Mouse (Mus musculus): Measurements from ENCODE around the gene Ifitm5. TPM values are rescaled to one million over a fixed set of nuclear protein-coding genes. Genes with fewer than 3 reads are reported as not detected.

The Ifitm5 gene
- total RNA-seq, 2 experiments from 2014 or later, result not detected

DNA sequence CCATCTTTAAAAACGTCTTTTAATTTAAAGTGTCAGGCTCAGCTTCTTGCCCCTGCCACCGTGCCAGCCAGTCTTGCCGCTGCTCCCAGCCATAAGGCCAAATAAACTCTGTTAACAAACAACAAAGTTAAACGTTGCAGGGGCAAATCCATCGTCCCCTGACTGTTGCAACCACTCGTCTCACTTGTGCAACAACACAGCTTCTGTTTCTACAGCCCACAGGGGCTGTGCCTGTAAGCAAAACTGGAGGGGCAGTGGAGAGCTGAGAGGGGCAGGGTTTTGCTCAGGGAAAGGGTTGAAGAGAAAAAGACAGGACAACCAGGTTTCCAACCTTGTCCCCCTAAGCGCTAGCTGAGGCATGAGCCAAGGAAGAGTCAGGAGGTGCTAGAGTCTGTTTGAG, 41.9 kb downstream of the Ifitm5 start:
- ATAC-seq (replicated peaks; ENCODE audit: low FRiP score, poor library complexity, severe bottlenecking), result no peak

DNA sequence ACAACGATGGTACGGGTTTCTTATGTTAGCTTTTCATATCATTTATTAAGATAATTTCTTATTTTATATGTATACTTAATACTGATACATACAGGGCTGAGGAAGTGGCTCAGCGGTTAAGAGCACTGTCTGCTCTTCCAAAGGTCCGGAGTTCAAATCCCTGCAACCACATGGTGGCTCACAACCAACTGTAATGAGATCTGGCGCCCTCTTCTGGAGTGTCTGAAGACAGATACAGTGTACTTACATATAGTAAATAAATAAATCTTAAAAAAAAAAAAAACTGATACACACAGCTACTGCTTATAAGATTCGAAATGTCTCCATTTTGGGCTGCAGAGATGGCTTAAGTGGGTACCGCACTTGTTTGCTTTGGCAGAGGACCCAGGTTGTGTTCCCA, 42.4 kb downstream of the Ifitm5 start:
- no peak for ATAC-seq (replicated peaks; ENCODE audit: low FRiP score, poor library complexity, severe bottlenecking)

DNA sequence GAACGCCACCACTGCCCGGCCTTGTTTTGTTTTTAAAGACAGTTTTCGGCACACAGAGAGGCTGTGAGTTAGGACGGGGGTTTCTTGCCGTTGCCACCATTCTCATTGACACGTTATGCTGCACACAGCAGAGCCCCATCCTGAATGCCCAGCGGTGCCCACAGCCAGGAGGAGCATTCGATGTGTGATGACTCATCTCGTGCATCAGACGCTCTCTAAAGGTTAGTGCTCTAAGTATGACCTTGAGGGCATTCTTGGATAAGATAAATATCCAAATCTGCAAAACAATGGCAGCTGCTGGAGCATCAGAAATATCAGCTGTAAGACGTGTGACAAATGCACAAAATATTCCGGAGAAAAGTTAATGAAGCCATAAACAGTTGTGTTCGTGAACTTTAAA, 43.0 kb downstream of the Ifitm5 start:
- no peak for ATAC-seq (replicated peaks; ENCODE audit: low FRiP score, poor library complexity, severe bottlenecking)

DNA sequence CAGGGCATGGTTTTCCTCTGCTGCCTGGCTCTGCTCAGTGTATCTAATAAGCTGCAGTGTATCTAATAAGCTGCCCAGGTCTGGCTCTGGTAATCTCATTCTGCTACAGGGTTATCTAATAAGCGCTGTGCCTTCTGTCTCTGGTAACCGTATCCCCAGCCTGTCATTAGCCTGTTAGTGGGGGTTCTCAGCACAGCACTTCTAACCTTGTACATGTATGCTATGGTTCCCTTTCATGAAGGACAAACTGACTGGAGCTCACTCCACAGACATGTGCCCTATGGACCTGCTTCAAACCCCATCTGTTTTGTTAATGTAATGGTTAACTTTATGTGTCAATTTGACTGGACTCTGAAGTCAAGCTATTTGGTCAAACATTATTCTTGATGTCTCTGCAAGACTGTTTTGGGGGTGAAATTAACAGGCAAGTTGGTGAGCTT, 44.4 kb downstream of the Ifitm5 start:
- no peak for ATAC-seq (replicated peaks; ENCODE audit: low FRiP score, poor library complexity, severe bottlenecking)

GRCm38 (mm10) chr7:140903212-140903611, 46.9 kb downstream of the Ifitm5 start:
- ATAC-seq (replicated peaks; ENCODE audit: low FRiP score, poor library complexity, severe bottlenecking), result peak; percentile 67

DNA sequence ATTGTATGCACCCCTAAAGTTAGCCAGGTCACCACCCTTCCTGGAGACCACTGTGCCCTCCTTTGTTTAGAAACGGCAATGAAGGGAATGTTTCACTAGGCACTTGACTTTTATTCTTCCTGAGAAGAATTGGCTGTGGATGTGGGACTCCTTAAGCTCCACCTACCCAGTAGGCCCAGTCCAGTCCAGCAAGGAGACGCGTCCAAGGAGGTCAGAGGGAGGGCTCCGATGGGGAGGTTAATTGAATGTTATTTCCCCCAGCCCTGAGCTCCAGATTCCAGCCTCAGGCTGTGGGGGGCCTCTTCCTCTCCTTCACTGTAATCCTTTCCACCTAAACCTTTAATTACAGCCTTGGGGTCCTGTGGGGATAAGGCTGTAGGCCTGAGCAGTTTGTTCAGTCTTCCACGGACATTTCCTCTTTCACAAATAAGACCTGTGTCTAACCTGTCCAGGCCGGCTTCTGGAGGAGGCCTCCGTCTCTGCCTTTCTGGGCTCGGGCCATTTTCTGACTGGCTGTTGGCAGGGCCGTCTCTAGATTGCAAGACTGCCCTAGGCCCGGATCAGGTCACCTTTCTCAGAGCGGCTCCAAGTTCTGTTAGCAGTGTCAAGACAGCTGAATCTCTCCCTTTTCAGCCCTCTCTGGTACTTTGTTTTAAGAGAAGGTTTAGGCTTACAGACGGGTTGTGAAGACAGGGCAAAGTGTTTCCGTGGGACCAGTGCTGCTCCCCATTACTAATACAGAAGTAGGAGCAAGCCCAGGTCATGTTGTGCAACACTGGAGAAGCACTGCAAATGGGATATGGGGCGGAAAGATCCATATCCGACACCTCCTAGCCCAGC, 47.8 kb downstream of the Ifitm5 start:
- no peak for ATAC-seq (replicated peaks; ENCODE audit: low FRiP score, poor library complexity, severe bottlenecking)

GRCm38 (mm10) chr7:140900220-140900619, 49.9 kb downstream of the Ifitm5 start, which contains the start of gene Cox8b:
Gene Cox8b, minus strand, starts transcription at chr7:140900446.
- ATAC-seq (replicated peaks; ENCODE audit: low FRiP score, poor library complexity, severe bottlenecking), result no peak

- ATAC-seq (replicated peaks; ENCODE audit: low FRiP score, poor library complexity, severe bottlenecking), result no peak
Measured at GRCm38 (mm10) chr7:140899121-140899520, 51.0 kb downstream of the Ifitm5 start.

Other genes starting within 250 kb of the Ifitm5 start
- not detected in 2 replicates for gene Cyp2e1, start 186.6 kb downstream of the Ifitm5 start, total RNA-seq (2015; ENCODE audit: low replicate concordance)
- not detected in 2 replicates for gene Cyp2e1, start 186.6 kb downstream of the Ifitm5 start, total RNA-seq (2017; ENCODE audit: low replicate concordance)
- gene Syce1, start 162.4 kb downstream of the Ifitm5 start, total RNA-seq (2015; ENCODE audit: low replicate concordance), result 1.8 TPM in 1 of 2 replicates, not detected in the other
- gene Syce1, start 162.4 kb downstream of the Ifitm5 start, total RNA-seq (2017; ENCODE audit: low replicate concordance), result not detected in 2 replicates
- 0.36 TPM in 1 of 2 replicates, not detected in the other for gene Zfp941, start 128.1 kb downstream of the Ifitm5 start, total RNA-seq (2015; ENCODE audit: low replicate concordance)
- gene Zfp941, start 128.1 kb downstream of the Ifitm5 start, total RNA-seq (2017; ENCODE audit: low replicate concordance), result not detected in 2 replicates
- gene Urah, start 115.3 kb downstream of the Ifitm5 start, total RNA-seq (2015; ENCODE audit: low replicate concordance), result not detected in 2 replicates
- gene Urah, start 115.3 kb downstream of the Ifitm5 start, total RNA-seq (2017; ENCODE audit: low replicate concordance), result not detected in 2 replicates
- not detected in 2 replicates for gene Scgb1c1, start 104.7 kb downstream of the Ifitm5 start, total RNA-seq (2015; ENCODE audit: low replicate concordance)
- gene Scgb1c1, start 104.7 kb downstream of the Ifitm5 start, total RNA-seq (2017; ENCODE audit: low replicate concordance), result not detected in 2 replicates
- gene Odf3, start 102.5 kb downstream of the Ifitm5 start, total RNA-seq (2015; ENCODE audit: low replicate concordance), result not detected in 2 replicates
- not detected in 2 replicates for gene Odf3, start 102.5 kb downstream of the Ifitm5 start, total RNA-seq (2017; ENCODE audit: low replicate concordance)
- gene Gm45785, start 94.0 kb downstream of the Ifitm5 start, total RNA-seq (2015; ENCODE audit: low replicate concordance), result not detected in 2 replicates
- 2.8 TPM in 1 of 2 replicates, not detected in the other for gene Gm45785, start 94.0 kb downstream of the Ifitm5 start, total RNA-seq (2017; ENCODE audit: low replicate concordance)
- gene Ric8a, start 93.3 kb downstream of the Ifitm5 start, total RNA-seq (2015; ENCODE audit: low replicate concordance), result 19.1 and 49.5 TPM in 2 replicates
- 12.1 and 22.2 TPM in 2 replicates for gene Ric8a, start 93.3 kb downstream of the Ifitm5 start, total RNA-seq (2017; ENCODE audit: low replicate concordance)
- 7.6 and 9.2 TPM in 2 replicates for gene Bet1l, start 92.7 kb downstream of the Ifitm5 start, total RNA-seq (2015; ENCODE audit: low replicate concordance)
- gene Bet1l, start 92.7 kb downstream of the Ifitm5 start, total RNA-seq (2017; ENCODE audit: low replicate concordance), result 9.0 and 9.4 TPM in 2 replicates
- 74.2 and 90.1 TPM in 2 replicates for gene Psmd13, start 68.3 kb downstream of the Ifitm5 start, total RNA-seq (2015; ENCODE audit: low replicate concordance)
- gene Psmd13, start 68.3 kb downstream of the Ifitm5 start, total RNA-seq (2017; ENCODE audit: low replicate concordance), result 136 and 162 TPM in 2 replicates
- 14.4 and 16.3 TPM in 2 replicates for gene Sirt3, start 68.0 kb downstream of the Ifitm5 start, total RNA-seq (2015; ENCODE audit: low replicate concordance)
- 6.5 and 13.5 TPM in 2 replicates for gene Sirt3, start 68.0 kb downstream of the Ifitm5 start, total RNA-seq (2017; ENCODE audit: low replicate concordance)
- not detected in 2 replicates for gene Cox8b, start 49.8 kb downstream of the Ifitm5 start, total RNA-seq (2015; ENCODE audit: low replicate concordance)
- not detected in 2 replicates for gene Cox8b, start 49.8 kb downstream of the Ifitm5 start, total RNA-seq (2017; ENCODE audit: low replicate concordance)
- not detected in 2 replicates for gene Nlrp6, start 29.4 kb downstream of the Ifitm5 start, total RNA-seq (2015; ENCODE audit: low replicate concordance)
- not detected in 2 replicates for gene Nlrp6, start 29.4 kb downstream of the Ifitm5 start, total RNA-seq (2017; ENCODE audit: low replicate concordance)
- gene Pgghg, start 8.9 kb downstream of the Ifitm5 start, total RNA-seq (2015; ENCODE audit: low replicate concordance), result 0.72 TPM in 1 of 2 replicates, not detected in the other
- gene Pgghg, start 8.9 kb downstream of the Ifitm5 start, total RNA-seq (2017; ENCODE audit: low replicate concordance), result 0.90 and 1.3 TPM in 2 replicates
- gene Gm45717, start 5.6 kb upstream of the Ifitm5 start, total RNA-seq (2015; ENCODE audit: low replicate concordance), result not detected in 2 replicates
- gene Gm45717, start 5.6 kb upstream of the Ifitm5 start, total RNA-seq (2017; ENCODE audit: low replicate concordance), result not detected in 2 replicates
- 61.6 and 73.4 TPM in 2 replicates for gene Ifitm2, start 5.7 kb upstream of the Ifitm5 start, total RNA-seq (2015; ENCODE audit: low replicate concordance)
- gene Ifitm2, start 5.7 kb upstream of the Ifitm5 start, total RNA-seq (2017; ENCODE audit: low replicate concordance), result 14.5 and 51.7 TPM in 2 replicates
- gene Ifitm1, start 16.9 kb upstream of the Ifitm5 start, total RNA-seq (2015; ENCODE audit: low replicate concordance), result 31.0 TPM in 1 of 2 replicates, not detected in the other
- gene Ifitm1, start 16.9 kb upstream of the Ifitm5 start, total RNA-seq (2017; ENCODE audit: low replicate concordance), result 0.90 and 20.6 TPM in 2 replicates
- 156 and 271 TPM in 2 replicates for gene Ifitm3, start 60.5 kb upstream of the Ifitm5 start, total RNA-seq (2015; ENCODE audit: low replicate concordance)
- gene Ifitm3, start 60.5 kb upstream of the Ifitm5 start, total RNA-seq (2017; ENCODE audit: low replicate concordance), result 73.5 and 106 TPM in 2 replicates
- gene Ifitm6, start 67.6 kb upstream of the Ifitm5 start, total RNA-seq (2015; ENCODE audit: low replicate concordance), result 172 and 212 TPM in 2 replicates
- 65.6 and 95.9 TPM in 2 replicates for gene Ifitm6, start 67.6 kb upstream of the Ifitm5 start, total RNA-seq (2017; ENCODE audit: low replicate concordance)
- gene Gm17387, start 78.8 kb upstream of the Ifitm5 start, total RNA-seq (2015; ENCODE audit: low replicate concordance), result not detected in 2 replicates
- gene Gm17387, start 78.8 kb upstream of the Ifitm5 start, total RNA-seq (2017; ENCODE audit: low replicate concordance), result not detected in 2 replicates
- gene B4galnt4, start 110.8 kb upstream of the Ifitm5 start, total RNA-seq (2015; ENCODE audit: low replicate concordance), result not detected in 2 replicates
- 0.26 TPM in 1 of 2 replicates, not detected in the other for gene B4galnt4, start 110.8 kb upstream of the Ifitm5 start, total RNA-seq (2017; ENCODE audit: low replicate concordance)
- gene Pkp3, start 127.9 kb upstream of the Ifitm5 start, total RNA-seq (2015; ENCODE audit: low replicate concordance), result 4.3 TPM in 1 of 2 replicates, not detected in the other
- 0.91 and 1.3 TPM in 2 replicates for gene Pkp3, start 127.9 kb upstream of the Ifitm5 start, total RNA-seq (2017; ENCODE audit: low replicate concordance)
- 4.2 and 10.5 TPM in 2 replicates for gene Sigirr, start 150.3 kb upstream of the Ifitm5 start, total RNA-seq (2015; ENCODE audit: low replicate concordance)
- gene Sigirr, start 150.3 kb upstream of the Ifitm5 start, total RNA-seq (2017; ENCODE audit: low replicate concordance), result 1.5 TPM in 1 of 2 replicates, not detected in the other
- not detected in 2 replicates for gene Ano9, start 167.5 kb upstream of the Ifitm5 start, total RNA-seq (2015; ENCODE audit: low replicate concordance)
- gene Ano9, start 167.5 kb upstream of the Ifitm5 start, total RNA-seq (2017; ENCODE audit: low replicate concordance), result not detected in 2 replicates
- 278 and 380 TPM in 2 replicates for gene Ptdss2, start 172.1 kb upstream of the Ifitm5 start, total RNA-seq (2015; ENCODE audit: low replicate concordance)
- gene Ptdss2, start 172.1 kb upstream of the Ifitm5 start, total RNA-seq (2017; ENCODE audit: low replicate concordance), result 309 and 327 TPM in 2 replicates
- gene Rnh1, start 222.6 kb upstream of the Ifitm5 start, total RNA-seq (2015; ENCODE audit: low replicate concordance), result 9.6 and 16.2 TPM in 2 replicates
- 3.7 and 20.5 TPM in 2 replicates for gene Rnh1, start 222.6 kb upstream of the Ifitm5 start, total RNA-seq (2017; ENCODE audit: low replicate concordance)
- 39.8 and 94.4 TPM in 2 replicates for gene Hras, start 243.7 kb upstream of the Ifitm5 start, total RNA-seq (2015; ENCODE audit: low replicate concordance)
- 40.5 and 47.2 TPM in 2 replicates for gene Hras, start 243.7 kb upstream of the Ifitm5 start, total RNA-seq (2017; ENCODE audit: low replicate concordance)
- 8.3 and 8.8 TPM in 2 replicates for gene Lrrc56, start 243.9 kb upstream of the Ifitm5 start, total RNA-seq (2015; ENCODE audit: low replicate concordance)
- gene Lrrc56, start 243.9 kb upstream of the Ifitm5 start, total RNA-seq (2017; ENCODE audit: low replicate concordance), result 3.6 and 5.8 TPM in 2 replicates